Mouse (Mus musculus) ES-Bruce4 (cell line): Measurements from ENCODE around the gene Hoxb3.

Experiments used
- CTCF ChIP-seq: IDR thresholded peaks from one replicate; pipeline ENCODE4 v1.8.1; 2011; ENCODE audit warnings: low read depth, low read length
- EP300 ChIP-seq: IDR thresholded peaks from 2 replicates; pipeline ENCODE4 v1.6.1; 2011; ENCODE audit warnings: low read depth, low read length; ENCODE audit not compliant: insufficient read depth
- POLR2A ChIP-seq: IDR thresholded peaks from one replicate; pipeline ENCODE4 v1.8.1; 2011; ENCODE audit warnings: low read length; ENCODE audit not compliant: insufficient read depth

DNA sequence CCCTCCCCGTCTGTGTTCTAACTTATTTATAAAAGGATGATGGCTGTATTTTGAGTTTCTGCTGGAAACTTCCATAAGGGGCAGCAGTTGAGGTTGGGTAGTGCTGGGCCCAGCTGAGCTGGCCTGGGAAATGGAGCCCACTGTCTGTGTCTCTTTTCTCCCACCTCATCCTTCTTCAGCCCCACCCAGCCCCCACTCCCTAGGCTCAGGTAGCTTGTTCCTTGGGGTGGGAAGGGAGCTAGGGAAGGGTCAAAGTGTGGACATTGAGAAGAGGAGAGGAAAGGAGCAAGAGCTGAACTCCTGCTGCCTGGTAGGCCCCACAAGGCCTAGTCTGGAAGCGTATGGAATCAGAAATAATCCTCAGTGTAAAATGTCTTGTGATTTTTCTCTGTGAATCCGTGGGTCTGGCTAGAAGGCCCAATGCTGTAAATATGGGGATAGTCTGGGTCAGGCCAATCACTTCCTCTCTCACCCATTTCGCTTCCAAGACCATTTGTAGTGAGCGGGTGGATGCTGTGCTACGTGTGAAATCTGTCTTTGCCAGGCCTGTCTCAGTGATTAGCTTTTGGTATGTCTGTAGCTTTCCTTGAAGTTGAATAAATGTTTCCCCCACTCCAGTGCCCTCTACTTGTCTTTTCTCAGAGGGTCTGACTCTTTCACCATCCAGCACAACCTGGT lies 17.5 kb upstream of the Hoxb3 start:
- no peak for TF ChIP-seq POLR2A
- no peak for TF ChIP-seq CTCF
- TF ChIP-seq EP300 = no peak
